Mouse (Mus musculus) olfactory bulb, adult 2 months (tissue): ENCODE results near the gene Scg5. TPM values are rescaled to one million over a fixed set of nuclear protein-coding genes. Genes with fewer than 3 reads are reported as not detected.

ENCODE experiments used
- H3K27ac ChIP-seq: fragments of 200-500 bp; 2 replicates; pipeline ENCODE4 v1.5.1; 2012; ENCODE audit warnings: low read depth, low read length; ENCODE audit not compliant: insufficient read depth
- H3K4me1 ChIP-seq: fragments of 200-500 bp; 2 replicates; pipeline ENCODE4 v1.6.1; 2012; ENCODE audit warnings: low read length; ENCODE audit not compliant: control insufficient read depth, insufficient read depth
- H3K4me3 ChIP-seq: fragments of 200-500 bp; 2 replicates; pipeline ENCODE4 v1.5.1; 2012; ENCODE audit warnings: mild to moderate bottlenecking, low read depth, low read length, moderate library complexity; ENCODE audit not compliant: insufficient read depth
- CTCF ChIP-seq: fragments of 200-500 bp; IDR thresholded peaks from 2 replicates; pipeline ENCODE4 v1.5.1; 2012; ENCODE audit warnings: low read depth, mild to moderate bottlenecking, low read length, moderate library complexity; ENCODE audit not compliant: insufficient read depth
- POLR2A ChIP-seq: fragments of 200-500 bp; IDR thresholded peaks from 2 replicates; pipeline ENCODE4 v1.6.1; 2012; ENCODE audit warnings: mild to moderate bottlenecking, low read depth, low read length, moderate library complexity; ENCODE audit not compliant: insufficient read depth
- WGBS: fragments of 180-500 bp; shearing (Covaris S2); methylation state at CpG from one replicate; pipeline ENCODE4 v1.1.7; 2018; 5-methylcytosine and 5-hydroxymethylcytosine counted together
- polyA plus RNA-seq: library from polyadenylated mRNA; stranded (reverse); fragments of >200 nt; gene quantifications from 2 replicates; pipeline ENCODE4 v1.2.4, GENCODE M21; 2012; ENCODE audit warnings: low replicate concordance; ENCODE audit not compliant: missing spikeins, insufficient read depth, insufficient read length

Gene Scg5
- polyA plus RNA-seq, 1 experiment = not detected

GRCm38 (mm10) chr2:113728581-113728980, 100.3 kb downstream of the Scg5 start:
- WGBS = 86% methylated on average over 3 of the region's 3 CpGs
- no peak overlapping the region for H3K27ac ChIP-seq
- H3K4me3 ChIP-seq = no peak overlapping the region
- TF ChIP-seq POLR2A (no peak), CTCF (no peak)
- no peaks in the 10 kb centered on the region for H3K4me1 ChIP-seq

Other genes with a start within 250 kb of the Scg5 start
- not detected in 2 replicates for gene Grem1, start 70.5 kb downstream of the Scg5 start, polyA plus RNA-seq
- not detected in 2 replicates for gene Arhgap11a, start 19.5 kb upstream of the Scg5 start, polyA plus RNA-seq
- gene Gjd2, start 184.5 kb upstream of the Scg5 start, polyA plus RNA-seq = not detected in 2 replicates
- not detected in 2 replicates for gene Actc1, start 224.4 kb upstream of the Scg5 start, polyA plus RNA-seq